Mouse (Mus musculus): ENCODE data around the gene Tjp3. TPM values are rescaled to one million over a fixed set of nuclear protein-coding genes. Genes with fewer than 3 reads are reported as not detected.

The Tjp3 gene
- polyA plus RNA-seq, 1 experiment, result 42.7 TPM

DNA sequence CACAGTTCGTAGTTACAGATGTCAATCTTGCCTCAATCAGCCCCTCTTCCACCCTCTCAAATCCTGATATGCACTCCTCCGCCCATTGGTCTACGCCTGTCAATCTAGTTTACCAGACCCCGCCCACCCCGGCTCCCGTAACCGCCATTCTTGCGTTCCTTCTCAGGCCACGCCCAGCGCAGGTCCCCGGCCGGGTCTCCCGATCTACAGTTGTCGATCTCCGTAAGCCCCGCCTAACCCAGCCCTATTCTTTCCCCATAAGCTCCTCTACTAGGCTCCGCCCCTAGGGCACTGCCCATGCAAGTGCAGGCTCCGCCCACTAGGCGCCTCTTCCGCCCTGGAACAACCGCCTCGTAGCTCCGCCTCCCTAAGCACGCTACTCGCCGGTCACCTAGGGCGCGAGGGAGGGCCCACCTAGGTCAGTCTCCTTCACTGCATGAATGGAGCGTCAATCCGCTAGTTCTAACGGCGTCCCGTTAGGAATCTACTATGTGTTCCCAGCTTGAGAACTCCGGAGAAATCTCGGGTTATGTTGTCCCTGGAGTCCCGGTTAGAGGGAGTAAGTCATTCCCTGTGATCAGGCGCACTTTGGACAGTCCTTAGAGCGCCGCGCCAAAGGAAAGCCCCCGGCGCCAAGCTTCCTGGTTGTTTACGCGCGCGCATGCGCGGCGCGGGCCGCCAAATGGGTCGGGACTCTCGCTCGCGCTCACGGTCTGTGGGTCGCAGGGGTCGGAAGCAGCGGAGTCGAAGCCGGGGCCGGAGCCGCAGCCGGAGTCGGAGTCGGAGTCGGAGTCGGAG, 29.4 kb upstream of the Tjp3 start, which contains the start of gene Cactin:
Gene Cactin (plus strand): TSS at position 554 of the 798 bp plus-strand sequence.
- Histone ChIP-seq H3K36me3 (ENCODE audit: control insufficient read depth, insufficient read depth, low read length, poor library complexity, severe bottlenecking) (peaks cover 25% of the 10 kb centered on the region), H3K9me3 (replicated peaks; ENCODE audit: control insufficient read depth, insufficient read depth, low read length, poor library complexity, severe bottlenecking) (no peaks in the 10 kb centered on the region), H3K4me1 (ENCODE audit: control insufficient read depth, insufficient read depth, low read length) (no peaks in the 10 kb centered on the region), H3K4me3 (ENCODE audit: low read depth, low read length) (peak within 1 kb of the TSS; percentile 93), H3K9ac (ENCODE audit: low read depth, poor library complexity, severe bottlenecking) (peak within 1 kb of the TSS; percentile 92), H3K27ac (ENCODE audit: insufficient read depth, low read length) (peak within 1 kb of the TSS; percentile 75), H3K27me3 (ENCODE audit: control insufficient read depth, insufficient read depth, low read length, poor library complexity, severe bottlenecking) (no peaks in the 10 kb centered on the region)
- TF ChIP-seq POLR2A (IDR thresholded peaks at IDR 0.05; ENCODE audit: insufficient read depth, low read length) (no peak), EP300 (IDR thresholded peaks at IDR 0.05; ENCODE audit: insufficient read depth, low read depth, low read length) (no peak), CTCF (IDR thresholded peaks at IDR 0.05; ENCODE audit: low read depth, low read length) (no peak)

DNA sequence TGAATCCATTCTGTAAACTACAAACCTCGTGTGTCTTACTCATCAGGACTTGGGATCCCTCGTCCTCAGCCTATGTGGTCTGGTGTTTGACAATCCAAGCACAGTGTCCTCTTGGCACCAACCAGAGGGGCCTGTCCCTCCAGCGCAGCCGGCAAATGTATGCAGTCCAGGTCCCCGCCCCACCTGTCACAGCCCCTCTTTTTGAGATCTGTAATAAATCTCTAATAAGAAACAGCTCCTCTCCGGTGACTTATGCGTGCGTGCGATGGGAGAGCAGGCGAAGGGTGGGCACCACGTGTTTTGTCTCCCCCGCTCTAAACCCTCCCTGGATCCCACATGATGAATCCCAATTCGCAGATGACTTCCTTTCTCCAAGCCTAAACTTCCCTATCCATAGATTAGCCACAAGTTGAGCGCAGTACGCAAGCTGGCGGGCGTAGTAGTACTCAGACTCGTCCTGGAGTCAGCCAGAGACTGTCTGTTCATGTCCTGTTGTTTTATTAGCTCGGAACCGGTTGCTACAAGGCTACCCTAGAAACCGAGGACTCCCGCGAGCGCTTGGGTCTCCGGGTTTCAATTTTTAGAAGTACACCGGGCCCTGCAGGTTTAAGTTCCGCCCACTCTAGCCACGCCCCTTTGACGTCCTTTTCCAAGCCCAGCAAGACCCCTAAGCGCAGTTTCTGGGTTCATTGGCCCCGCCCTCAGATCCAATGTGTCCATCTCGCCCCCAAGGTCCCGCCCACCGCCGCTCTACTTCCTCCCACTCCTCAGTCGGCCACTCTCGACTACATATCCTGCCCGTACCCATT, 28.6 kb upstream of the Tjp3 start:
- no peaks in the 10 kb centered on the region for H3K4me1 ChIP-seq (ENCODE audit: control insufficient read depth, insufficient read depth, low read length)
- TF ChIP-seq EP300 (IDR thresholded peaks at IDR 0.05; ENCODE audit: insufficient read depth, low read depth, low read length) (no peak), CTCF (IDR thresholded peaks at IDR 0.05; ENCODE audit: low read depth, low read length) (no peak), POLR2A (IDR thresholded peaks at IDR 0.05; ENCODE audit: insufficient read depth, low read length) (no peak)
- H3K9ac ChIP-seq (ENCODE audit: low read depth, poor library complexity, severe bottlenecking), result peak overlapping the region; percentile 50
- H3K36me3 ChIP-seq (ENCODE audit: control insufficient read depth, insufficient read depth, low read length, poor library complexity, severe bottlenecking), result peaks cover 17% of the 10 kb centered on the region
- H3K27ac ChIP-seq (ENCODE audit: insufficient read depth, low read length), result peak overlapping the region; percentile 75
- no peaks in the 10 kb centered on the region for H3K9me3 ChIP-seq (replicated peaks; ENCODE audit: control insufficient read depth, insufficient read depth, low read length, poor library complexity, severe bottlenecking)
- H3K27me3 ChIP-seq (ENCODE audit: control insufficient read depth, insufficient read depth, low read length, poor library complexity, severe bottlenecking), result no peaks in the 10 kb centered on the region
- H3K4me3 ChIP-seq (ENCODE audit: low read depth, low read length), result peak overlapping the region; percentile 74

DNA sequence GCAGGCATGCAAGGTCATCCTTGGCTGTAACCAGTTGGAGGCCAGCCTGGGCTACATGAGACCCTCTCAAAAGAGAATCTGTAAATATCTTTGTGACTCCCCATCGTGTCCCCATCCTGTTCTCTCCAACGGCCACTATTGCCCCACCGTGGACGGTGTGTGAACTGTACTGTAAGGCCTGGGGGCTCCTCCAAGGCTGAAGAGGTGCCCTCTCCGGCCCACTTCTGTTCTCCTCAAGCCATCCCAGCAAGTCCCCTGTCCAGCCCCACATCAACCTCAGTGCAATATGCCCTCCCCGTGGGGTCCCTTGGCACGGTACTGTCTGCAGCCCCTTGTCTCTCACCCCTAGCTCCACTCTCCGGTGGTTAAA, 27.9 kb upstream of the Tjp3 start:
- Histone ChIP-seq H3K9me3 (replicated peaks; ENCODE audit: control insufficient read depth, insufficient read depth, low read length, poor library complexity, severe bottlenecking) (no peaks in the 10 kb centered on the region), H3K9ac (ENCODE audit: low read depth, poor library complexity, severe bottlenecking) (peak overlapping the region; percentile 50), H3K27ac (ENCODE audit: insufficient read depth, low read length) (no peak overlapping the region), H3K27me3 (ENCODE audit: control insufficient read depth, insufficient read depth, low read length, poor library complexity, severe bottlenecking) (no peaks in the 10 kb centered on the region), H3K4me3 (ENCODE audit: low read depth, low read length) (peak overlapping the region; percentile 74; the same call in 1 of the 2 replicates), H3K4me1 (ENCODE audit: control insufficient read depth, insufficient read depth, low read length) (no peaks in the 10 kb centered on the region), H3K36me3 (ENCODE audit: control insufficient read depth, insufficient read depth, low read length, poor library complexity, severe bottlenecking) (peaks cover 12% of the 10 kb centered on the region)
- TF ChIP-seq CTCF (IDR thresholded peaks at IDR 0.05; ENCODE audit: low read depth, low read length), result no peak

DNA sequence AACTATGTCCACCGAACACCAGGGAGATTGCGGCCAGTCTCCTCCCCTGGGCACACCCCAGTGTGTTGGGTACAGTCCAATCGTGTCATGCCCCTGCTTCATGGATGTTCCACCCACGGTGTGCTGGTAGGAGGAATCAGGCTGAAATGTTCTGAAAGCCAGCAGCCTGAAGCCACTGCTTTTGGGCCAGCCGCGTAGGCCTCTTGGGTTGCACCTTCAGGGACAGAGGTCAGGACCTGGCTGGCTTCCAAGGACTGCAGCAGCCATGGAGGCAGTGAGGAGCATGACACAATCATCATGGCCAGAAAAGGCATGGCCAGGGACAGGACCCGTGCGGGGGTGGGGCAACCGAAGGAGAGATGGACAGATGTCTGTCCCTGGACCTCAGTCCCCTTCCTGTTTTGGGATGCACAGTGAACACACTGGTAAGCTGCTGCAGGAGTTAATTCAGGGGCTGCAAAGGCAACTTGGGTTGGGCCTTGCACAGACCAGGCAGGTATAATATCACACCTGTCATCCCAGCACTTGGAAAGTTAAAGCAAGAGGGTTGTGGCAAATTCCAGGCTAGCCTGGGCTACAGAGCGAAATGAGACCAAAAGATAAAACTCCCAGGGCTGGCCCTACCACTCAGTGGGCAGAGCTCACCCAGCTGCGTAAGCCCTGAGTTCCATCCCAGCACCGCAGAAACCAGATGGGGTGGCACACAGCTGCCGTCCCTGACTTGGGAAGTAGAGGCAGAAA, 27.4 kb upstream of the Tjp3 start:
- H3K4me3 ChIP-seq (ENCODE audit: low read depth, low read length), result no peak overlapping the region
- no peak overlapping the region for H3K27ac ChIP-seq (ENCODE audit: insufficient read depth, low read length)
- TF ChIP-seq CTCF (IDR thresholded peaks at IDR 0.05; ENCODE audit: low read depth, low read length) (no peak), POLR2A (IDR thresholded peaks at IDR 0.05; ENCODE audit: insufficient read depth, low read length) (no peak), EP300 (IDR thresholded peaks at IDR 0.05; ENCODE audit: insufficient read depth, low read depth, low read length) (no peak)
- H3K9ac ChIP-seq (ENCODE audit: low read depth, poor library complexity, severe bottlenecking), result no peak overlapping the region
- H3K9me3 ChIP-seq (replicated peaks; ENCODE audit: control insufficient read depth, insufficient read depth, low read length, poor library complexity, severe bottlenecking), result no peaks in the 10 kb centered on the region
- H3K27me3 ChIP-seq (ENCODE audit: control insufficient read depth, insufficient read depth, low read length, poor library complexity, severe bottlenecking), result no peaks in the 10 kb centered on the region
- H3K36me3 ChIP-seq (ENCODE audit: control insufficient read depth, insufficient read depth, low read length, poor library complexity, severe bottlenecking), result peaks cover 9% of the 10 kb centered on the region; the same call in 1 of the 2 replicates
- H3K4me1 ChIP-seq (ENCODE audit: control insufficient read depth, insufficient read depth, low read length), result no peaks in the 10 kb centered on the region

DNA sequence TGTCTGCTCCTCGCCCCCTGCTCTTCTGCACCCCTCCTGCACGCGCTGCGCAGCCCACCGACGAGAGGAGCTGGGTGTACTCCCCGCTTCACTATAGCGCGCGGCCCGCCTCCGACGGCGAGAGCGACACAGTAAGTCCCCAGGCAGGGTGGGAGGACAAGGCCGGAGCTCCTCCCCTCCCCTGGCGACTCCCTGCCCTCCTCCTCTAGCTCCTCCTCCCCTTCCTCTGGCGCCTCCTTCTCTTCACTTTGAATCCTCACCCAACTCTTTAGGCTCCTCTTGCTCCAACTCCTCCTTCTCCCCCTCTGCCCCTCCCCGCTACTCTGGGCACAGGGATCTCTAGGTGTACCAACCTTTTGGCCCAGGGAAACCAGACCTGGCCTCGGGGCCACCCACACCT, 25.9 kb upstream of the Tjp3 start:
- Histone ChIP-seq H3K36me3 (ENCODE audit: control insufficient read depth, insufficient read depth, low read length, poor library complexity, severe bottlenecking) (no peaks in the 10 kb centered on the region), H3K9ac (ENCODE audit: low read depth, poor library complexity, severe bottlenecking) (peak overlapping the region; percentile 35), H3K4me1 (ENCODE audit: control insufficient read depth, insufficient read depth, low read length) (no peaks in the 10 kb centered on the region), H3K4me3 (ENCODE audit: low read depth, low read length) (peak overlapping the region; percentile 51), H3K27me3 (ENCODE audit: control insufficient read depth, insufficient read depth, low read length, poor library complexity, severe bottlenecking) (no peaks in the 10 kb centered on the region), H3K27ac (ENCODE audit: insufficient read depth, low read length) (no peak overlapping the region), H3K9me3 (replicated peaks; ENCODE audit: control insufficient read depth, insufficient read depth, low read length, poor library complexity, severe bottlenecking) (no peaks in the 10 kb centered on the region)
- no peak for TF ChIP-seq EP300 (IDR thresholded peaks at IDR 0.05; ENCODE audit: insufficient read depth, low read depth, low read length)
- no peak for TF ChIP-seq POLR2A (IDR thresholded peaks at IDR 0.05; ENCODE audit: insufficient read depth, low read length)
- no peak for TF ChIP-seq CTCF (IDR thresholded peaks at IDR 0.05; ENCODE audit: low read depth, low read length)

All from ES-Bruce4 (cell line).